Mouse (Mus musculus) lung, postnatal 0 days (tissue): Measurements from ENCODE around the gene Rbfox1.

Experiments
- CTCF ChIP-seq: IDR thresholded peaks from 2 replicates; pipeline ENCODE4 v1.5.1; 2016; ENCODE audit warnings: antibody characterized with exemption, mild to moderate bottlenecking
- EP300 ChIP-seq: IDR thresholded peaks from 2 replicates; pipeline ENCODE4 v1.6.1; 2016; ENCODE audit warnings: antibody characterized with exemption, mild to moderate bottlenecking, control low read depth

- TF ChIP-seq CTCF (no peak), EP300 (no peak)
Observed at GRCm38 (mm10) chr16:6736566-6736965, 851.4 kb downstream of the Rbfox1 start.
